Mouse (Mus musculus) T-helper 1 cell (primary cell): ENCODE data around the gene Minar1.

Experiments used
- in situ Hi-C: fragments of 300-600 bp; cut with MboI, MseI; formaldehyde crosslinking; loops from one replicate; pipeline ENCODE4 v1.15.1; 2025; ENCODE audit warnings: high pct_unique_total_duplicates

The Minar1 gene

GRCm38 (mm10) chr9:89623006-89623760 is at the start of gene Minar1:
TSS of gene Minar1 (minus strand) at chr9:89623125.
- in situ Hi-C loops, result loop anchor here (10.0 kb wide), 1 partner anchor 292 kb away; no protein-coding TSS in a partner anchor

GRCm38 (mm10) chr9:89669878-89670277 is 47.0 kb upstream of the Minar1 start:
- in situ Hi-C loops, result loop anchor here (5.0 kb wide), 1 partner anchor 493 kb away; no protein-coding TSS in a partner anchor

DNA sequence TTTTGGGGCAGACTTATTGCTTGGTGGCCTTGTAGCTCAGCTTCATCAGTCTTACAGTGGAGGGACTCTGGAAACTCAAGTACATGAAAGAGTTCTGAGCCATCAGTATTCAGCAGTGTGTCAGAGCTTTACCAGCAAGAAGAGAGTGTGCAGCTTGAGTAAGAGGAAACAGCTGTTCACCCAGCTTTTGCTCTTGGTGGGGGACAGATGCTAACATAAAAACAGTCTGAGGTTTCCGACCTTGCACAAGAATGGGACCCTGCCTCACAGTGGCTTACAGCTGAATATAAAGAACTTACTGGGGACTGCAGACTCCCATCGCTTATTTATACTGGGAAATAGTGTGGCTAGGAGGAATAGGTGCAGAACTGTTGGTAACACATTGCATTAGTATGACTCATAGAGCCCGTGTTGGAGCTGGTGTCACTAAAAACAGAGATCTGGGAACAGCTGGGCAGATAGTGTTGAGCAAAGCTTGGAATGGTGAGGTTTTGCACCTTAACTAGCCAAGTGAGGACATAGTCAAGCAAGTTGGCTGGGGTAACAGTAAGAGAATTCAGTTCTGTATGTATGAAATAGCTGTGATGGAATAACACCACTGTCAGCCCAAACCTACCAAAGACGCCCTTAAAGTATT is 44.5 kb upstream of the Minar1 start:
- in situ Hi-C loops, result no loop called here

DNA sequence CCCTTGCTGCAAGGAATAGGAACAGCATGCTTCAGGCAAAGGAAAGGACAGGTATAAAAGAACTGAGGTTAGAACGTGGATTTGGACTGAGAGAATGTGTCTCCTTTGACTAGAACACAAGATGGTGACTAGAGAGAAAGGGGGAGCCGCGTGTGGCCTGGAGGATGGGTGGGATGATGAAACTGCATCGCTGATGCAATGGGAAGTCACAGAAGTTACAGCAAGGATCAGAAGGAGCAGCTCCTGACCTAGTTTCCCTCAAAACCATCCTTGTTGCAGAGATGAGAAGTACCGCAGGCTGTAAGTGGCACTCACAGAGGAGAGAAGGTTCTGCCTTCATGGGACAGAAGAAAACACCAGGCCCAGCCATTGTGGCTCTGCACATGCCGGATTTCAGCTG is 28.0 kb upstream of the Minar1 start:
- in situ Hi-C loops, result loop anchor here (5.0 kb wide), 1 partner anchor 39 kb away; no protein-coding TSS in a partner anchor

DNA sequence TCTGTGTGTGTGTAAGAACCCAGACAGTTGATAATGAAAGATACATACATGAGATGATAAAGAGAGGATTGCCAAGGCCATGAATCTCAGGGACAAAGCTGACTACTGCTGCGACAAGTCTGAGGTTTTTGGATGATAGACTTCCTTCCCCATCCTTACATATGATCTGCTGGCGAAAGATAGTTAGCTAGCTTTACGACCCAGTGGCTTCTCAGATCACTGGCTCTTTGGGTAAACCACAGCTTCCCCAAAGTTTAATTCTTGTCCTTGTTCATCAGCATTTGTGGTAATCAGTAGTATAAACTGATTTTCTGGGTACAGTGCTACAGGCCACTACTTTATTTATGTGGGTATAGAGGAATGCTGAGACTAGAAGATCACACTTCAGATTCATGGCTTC is 14.5 kb upstream of the Minar1 start:
- in situ Hi-C loops, result no loop called here

- in situ Hi-C loops, result loop anchor here (10.0 kb wide), 1 partner anchor 292 kb away; no protein-coding TSS in a partner anchor
Measured at GRCm38 (mm10) chr9:89622296-89623005, 474 bp downstream of the Minar1 start.

DNA sequence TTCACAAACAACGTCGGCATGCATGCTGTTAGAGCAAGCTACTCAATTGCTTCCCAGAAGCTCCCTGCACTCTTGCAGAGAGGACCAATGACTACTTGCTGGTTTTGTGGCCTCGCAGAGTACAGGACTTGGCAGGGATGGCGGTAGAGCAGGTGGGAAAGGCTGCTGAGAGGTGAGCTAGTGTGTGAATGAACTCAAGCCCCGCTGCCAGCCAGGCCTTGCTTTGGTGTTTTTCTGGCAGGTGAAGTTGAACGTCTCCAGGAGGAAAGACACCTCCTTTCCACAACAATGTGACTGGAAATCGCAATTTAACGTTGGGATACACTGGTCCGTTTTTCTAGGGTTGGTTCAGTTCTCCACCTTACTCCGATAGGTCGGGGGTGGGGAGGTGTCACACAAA is 1.2 kb downstream of the Minar1 start:
- in situ Hi-C loops, result loop anchor here (10.0 kb wide), 1 partner anchor 293 kb away; no protein-coding TSS in a partner anchor

- in situ Hi-C loops, result loop anchor here (10.0 kb wide), 1 partner anchor 294 kb away; no protein-coding TSS in a partner anchor
Measured at GRCm38 (mm10) chr9:89620347-89620746, 2.6 kb downstream of the Minar1 start.

DNA sequence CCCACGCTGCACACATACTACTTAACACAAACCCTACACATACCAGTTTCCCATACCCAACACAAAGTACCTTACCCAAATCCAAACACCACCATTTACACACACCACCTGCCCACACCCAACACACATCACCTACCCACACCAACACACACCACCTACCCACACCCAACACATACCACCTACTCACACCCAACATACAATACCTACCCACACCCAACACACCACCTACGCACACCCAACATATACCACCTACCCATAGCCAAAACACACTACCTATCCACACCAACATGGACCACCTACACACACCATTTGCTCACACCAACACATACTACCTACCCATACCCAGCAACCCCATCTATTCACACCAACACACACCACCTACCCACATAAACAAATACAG is 6.0 kb downstream of the Minar1 start:
- in situ Hi-C loops, result no loop called here

DNA sequence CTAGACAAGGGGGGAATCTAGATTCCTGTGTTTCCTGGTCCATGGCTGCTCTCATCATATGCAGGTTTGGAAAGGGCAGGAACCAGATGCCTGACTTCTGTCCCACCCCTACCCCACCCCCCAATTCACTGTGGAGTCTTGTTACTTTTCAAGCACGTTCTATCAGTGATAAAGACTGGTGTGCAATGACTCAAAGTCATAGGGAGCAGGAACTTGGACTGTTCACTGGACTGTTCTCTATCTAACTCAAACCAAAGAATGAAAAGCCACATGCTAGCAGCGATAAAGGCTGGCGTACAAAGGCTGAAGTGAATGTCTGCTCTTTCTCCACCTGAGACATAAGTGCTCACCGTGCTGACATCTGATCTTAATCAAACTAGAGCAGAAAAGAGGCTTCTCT is 12.3 kb downstream of the Minar1 start:
- in situ Hi-C loops, result loop anchor here (5.0 kb wide), 1 partner anchor 42 kb away; no protein-coding TSS in a partner anchor

GRCm38 (mm10) chr9:89607321-89607720 is 15.6 kb downstream of the Minar1 start:
- in situ Hi-C loops, result no loop called here

DNA sequence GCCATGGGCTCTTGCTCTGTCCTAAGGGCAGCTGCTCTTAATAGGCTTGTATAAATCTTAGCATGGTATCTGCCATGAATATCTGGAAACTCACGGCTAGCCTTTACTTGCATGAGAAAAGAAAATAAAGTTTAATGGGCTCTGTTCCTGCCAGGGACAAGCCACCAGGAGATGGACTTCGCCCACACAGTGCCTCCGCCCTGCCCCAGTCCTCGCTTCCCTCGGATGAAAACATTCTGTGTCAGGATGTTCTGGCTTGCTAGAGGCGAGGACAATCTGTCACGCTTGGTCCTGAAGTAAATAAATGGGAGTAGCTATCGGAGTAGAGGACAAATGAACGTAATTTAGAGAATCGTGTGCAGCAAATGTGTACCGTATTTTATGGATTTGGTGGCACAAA is 16.7 kb downstream of the Minar1 start:
- in situ Hi-C loops, result no loop called here

- in situ Hi-C loops, result no loop called here
Measured at GRCm38 (mm10) chr9:89601891-89602290, 21.0 kb downstream of the Minar1 start.

DNA sequence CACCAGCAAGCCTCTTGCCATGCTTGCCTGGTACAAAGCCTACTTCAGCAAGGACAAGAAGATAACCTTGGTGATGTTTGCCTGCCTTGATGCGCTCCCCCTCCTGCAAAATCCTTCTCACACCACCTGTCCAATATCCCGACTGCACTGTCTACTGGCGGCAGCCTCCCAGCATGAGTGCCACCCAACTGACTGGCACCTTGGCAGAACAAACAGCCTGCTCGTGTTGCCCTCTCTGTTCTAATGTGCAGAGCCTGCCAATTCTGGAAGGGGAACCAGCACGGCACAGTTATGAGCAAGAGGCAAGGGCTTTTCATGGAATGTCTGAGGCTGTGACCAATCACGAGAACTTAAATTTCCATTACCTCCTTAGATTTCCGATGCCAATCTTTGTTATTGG is 22.2 kb downstream of the Minar1 start:
- in situ Hi-C loops, result no loop called here

GRCm38 (mm10) chr9:89597071-89597470 is 25.9 kb downstream of the Minar1 start:
- in situ Hi-C loops, result no loop called here

DNA sequence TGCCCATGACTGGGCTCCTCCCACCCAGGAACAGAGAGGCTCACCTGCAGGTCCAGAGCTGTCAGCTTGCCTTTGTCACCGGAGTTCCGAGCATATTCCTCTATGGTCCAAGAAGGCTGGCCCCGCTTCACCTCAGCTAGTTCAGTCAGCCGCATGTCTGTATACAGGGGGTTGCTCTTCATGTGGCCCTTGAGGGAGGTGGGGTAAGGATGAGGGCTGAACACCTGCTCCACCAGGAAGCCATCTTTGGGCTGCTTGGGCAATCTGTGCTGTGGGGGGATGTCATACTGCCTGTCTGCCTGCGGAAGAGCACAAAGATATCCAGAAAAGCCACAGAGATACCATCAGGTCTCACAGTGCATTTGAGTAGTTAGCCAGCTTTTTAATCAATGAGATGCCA is 26.5 kb downstream of the Minar1 start:
- in situ Hi-C loops, result no loop called here

- in situ Hi-C loops, result no loop called here
Measured at GRCm38 (mm10) chr9:89592391-89592790, 30.5 kb downstream of the Minar1 start.

DNA sequence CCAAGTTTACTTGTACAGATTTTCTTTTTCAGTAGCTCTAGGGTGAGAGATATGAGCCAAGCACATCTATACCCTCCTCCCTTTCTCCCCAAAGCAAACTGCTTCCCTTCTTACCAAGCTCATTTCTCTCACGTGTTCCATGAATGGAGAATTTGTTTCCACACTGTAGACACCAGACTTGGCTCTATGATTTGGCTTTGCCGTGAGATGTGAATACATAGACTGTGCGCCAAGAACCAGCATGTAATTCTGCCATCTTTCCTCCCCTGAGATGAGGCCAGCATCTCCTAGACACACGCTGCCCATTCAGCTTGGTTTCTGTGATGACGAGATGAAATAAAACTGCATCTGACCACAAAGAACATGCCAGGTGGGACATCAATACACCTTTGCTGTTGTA is 44.5 kb downstream of the Minar1 start:
- in situ Hi-C loops, result no loop called here

- in situ Hi-C loops, result no loop called here
Measured at GRCm38 (mm10) chr9:89552663-89553062, 70.3 kb downstream of the Minar1 start.
